Mouse (Mus musculus): ENCODE results near the gene Psmb3.
A peak's percentile ranks its signal among the peaks of the same experiment; 100 is the strongest.
"Not testable (repeated sequence)": the region's sequence is repeated elsewhere in the genome, so short reads cannot be mapped to it uniquely, and the experiment has no call there.

Gene Psmb3

DNA sequence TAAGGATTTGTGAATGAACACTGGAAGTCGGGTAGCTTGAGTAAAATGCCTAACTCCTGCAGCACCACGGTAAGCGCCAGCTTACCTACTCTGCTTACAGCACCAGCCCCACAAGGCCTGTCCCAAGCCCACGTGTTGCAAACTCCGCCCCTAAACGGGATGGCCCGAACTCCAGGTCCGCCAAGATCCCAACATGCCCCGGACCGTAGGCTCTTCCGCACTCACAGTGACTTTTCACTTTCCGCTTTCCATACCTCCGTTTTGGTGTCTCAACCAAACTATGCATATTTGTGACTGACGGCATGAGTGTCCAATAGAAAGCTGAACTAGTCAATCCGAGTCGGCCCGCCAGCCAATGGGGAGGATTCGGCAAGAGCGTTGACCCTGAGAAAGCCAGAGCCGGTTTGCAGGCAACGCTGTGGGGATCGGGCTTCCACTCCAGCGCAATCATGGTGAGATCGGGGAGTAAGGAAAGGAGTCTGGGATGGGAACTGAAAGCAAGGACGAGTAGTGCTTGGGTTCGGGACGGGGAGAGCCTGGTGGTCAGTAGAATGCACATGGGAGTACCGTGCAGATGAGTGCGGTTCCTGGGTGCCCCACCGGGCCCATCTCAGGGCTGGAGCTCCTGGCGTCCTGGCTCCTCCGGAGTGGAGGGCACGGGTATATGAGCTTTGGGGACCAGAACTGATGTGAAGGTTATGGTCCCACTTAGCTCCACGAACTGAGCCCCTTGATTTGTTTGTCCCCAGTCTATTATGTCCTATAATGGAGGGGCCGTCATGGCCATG lies at the start of gene Psmb3:
Gene Psmb3 (plus strand): TSS at position 361 of the 788 bp plus-strand sequence.
- peak; percentile 100 for DNase-seq

DNA sequence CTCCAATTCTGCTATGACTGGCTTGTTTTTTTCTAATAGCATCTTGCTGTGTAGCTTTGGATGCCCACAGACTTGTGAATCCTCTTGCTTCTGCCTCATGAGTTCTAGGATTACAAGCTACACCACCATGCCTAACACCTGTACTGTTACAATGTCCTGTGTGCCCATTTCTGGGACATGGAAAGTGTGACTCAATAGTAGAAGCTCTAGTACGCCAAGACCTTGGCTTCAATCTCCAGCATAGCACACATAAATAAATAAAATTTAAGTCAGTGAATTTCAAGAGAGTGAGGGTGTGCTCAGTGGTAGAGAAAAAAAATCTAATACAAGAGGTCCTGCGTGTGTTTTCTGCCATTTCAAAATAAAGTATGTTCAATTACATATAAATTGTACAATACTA lies 49.0 kb upstream of the Psmb3 start:
- DNase-seq = no peak

DNA sequence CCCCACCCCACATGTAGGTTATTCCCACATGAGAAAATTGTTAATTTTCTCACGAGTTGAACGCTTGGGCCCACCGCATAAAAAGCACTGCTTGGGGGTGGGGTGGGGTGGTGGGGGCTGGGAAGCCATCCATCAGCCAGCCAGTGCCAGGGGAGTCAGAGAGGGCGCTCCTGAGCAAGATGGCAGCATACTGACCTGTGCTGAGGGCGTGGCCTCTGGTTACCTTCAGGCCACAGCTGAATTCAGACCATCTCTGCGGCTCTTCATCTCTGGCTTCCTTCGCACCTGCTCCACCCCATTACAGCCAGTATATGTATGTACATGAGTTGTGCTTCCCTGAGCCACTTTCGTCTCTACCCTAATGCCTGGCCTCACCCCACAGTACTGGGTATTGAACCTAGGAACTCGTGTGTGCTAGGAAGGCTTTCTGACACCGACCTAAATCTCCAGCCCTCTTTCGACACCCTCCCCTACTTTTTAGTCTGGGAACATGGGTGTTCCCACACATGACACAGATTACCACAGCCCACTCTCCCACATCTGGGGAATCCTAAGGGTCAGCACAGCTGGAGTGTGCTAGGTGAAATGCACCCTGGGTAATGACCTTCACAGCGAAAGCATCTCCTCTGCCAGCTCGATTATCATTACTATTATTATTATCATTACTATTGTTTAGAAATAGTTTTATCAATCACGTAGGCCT lies 46.8 kb upstream of the Psmb3 start:
- DNase-seq = no peak

GRCm38 (mm10) chr11:97657184-97657945 lies 45.8 kb upstream of the Psmb3 start:
- DNase-seq = no peak

- DNase-seq = not testable (repeated sequence)
Observed at GRCm38 (mm10) chr11:97657967-97658366, 45.2 kb upstream of the Psmb3 start.

DNA sequence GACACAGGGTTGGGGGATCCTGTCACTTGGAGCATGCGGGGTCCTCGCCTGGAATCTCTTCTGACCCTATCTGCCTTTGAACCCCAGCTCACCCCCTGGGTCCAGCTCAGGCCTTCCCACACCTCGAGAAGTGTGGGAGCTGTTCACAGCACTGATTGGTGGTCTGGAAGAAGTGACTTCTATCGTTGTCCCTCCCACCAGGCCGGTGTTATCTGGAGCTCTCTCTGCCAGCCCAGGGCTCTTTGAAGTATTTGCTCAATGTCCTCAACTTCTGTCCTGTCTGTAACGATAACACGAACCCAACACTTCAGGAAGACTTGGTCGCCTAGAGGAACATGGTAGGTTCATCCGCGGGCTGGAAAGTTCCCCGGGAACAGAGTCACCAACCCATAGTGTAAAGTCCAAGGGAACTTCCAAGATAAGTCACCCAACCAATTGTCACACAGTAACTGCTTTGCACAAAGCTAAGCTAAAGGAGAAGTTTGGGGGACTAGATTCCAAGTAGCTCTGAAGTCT lies 44.4 kb upstream of the Psmb3 start:
- DNase-seq = no peak

DNA sequence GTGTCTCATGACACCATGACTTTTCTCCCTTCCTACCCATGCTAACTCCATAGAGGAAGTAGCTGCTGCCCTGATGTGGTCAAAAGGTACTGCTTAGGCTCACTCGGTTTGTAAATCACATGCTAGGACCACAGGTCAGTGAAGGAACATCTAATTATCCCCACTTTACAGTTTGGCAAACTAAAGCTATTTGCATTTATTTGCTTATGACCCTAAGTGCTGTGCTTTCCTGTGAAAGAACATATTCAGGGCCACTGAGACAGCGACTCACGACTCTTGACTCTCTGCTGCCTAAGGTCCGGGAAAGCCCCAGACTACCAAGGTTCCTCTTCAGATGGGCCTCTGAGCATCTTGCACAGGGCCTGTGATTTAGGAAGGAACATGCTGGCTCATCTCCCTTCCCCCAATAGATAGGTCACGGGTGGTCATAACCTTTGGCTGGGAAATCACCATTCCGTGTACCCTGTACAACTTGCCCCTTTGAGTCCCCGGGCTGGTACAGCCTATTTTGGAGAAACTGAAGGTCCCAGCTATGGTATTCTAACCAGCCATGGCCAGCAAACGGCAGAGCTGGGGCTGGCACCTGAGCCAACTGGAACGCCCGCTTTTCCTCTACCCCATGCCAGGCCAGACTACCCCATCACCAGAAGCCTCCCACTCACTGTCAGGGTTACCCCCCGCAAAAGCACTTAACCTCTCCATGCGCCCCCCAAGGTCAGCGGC lies 43.8 kb upstream of the Psmb3 start:
- no peak for DNase-seq

DNA sequence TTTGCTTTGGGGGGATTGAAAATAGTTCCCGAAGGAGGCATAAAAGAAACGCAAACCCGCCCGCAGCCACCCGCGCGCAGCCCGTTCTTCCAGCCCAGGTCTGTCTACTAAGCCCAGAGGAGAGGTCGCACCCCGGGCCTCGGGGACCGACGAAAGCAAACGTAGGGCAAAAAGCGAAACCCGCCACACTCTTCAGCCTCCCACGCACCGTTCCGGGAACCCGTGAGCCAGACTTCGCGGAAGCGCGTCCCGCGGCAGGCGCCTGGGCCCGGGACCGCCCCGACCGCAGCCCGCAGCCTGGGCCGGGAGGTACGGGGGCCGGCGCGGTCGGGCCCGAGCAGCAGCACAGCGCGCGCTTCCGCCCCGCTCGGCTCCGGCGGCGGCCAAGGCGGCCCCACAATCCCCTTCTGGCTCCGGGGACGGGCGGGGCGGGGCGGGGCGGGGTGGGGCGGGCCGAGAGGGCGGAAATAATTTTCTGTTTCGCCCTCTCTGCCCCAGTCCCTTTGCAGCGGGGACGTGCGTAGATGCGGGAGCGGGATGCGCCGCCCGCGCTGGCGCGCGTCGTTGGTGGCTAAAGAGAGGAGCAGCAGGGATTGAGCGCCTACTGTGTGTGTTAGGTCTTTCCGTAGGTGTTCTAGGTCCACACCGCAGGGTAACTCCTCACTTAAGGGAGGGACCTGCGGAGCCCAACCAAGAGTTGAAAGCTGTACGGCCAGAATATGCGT lies 43.0 kb upstream of the Psmb3 start:
- DNase-seq = peak; percentile 89

DNA sequence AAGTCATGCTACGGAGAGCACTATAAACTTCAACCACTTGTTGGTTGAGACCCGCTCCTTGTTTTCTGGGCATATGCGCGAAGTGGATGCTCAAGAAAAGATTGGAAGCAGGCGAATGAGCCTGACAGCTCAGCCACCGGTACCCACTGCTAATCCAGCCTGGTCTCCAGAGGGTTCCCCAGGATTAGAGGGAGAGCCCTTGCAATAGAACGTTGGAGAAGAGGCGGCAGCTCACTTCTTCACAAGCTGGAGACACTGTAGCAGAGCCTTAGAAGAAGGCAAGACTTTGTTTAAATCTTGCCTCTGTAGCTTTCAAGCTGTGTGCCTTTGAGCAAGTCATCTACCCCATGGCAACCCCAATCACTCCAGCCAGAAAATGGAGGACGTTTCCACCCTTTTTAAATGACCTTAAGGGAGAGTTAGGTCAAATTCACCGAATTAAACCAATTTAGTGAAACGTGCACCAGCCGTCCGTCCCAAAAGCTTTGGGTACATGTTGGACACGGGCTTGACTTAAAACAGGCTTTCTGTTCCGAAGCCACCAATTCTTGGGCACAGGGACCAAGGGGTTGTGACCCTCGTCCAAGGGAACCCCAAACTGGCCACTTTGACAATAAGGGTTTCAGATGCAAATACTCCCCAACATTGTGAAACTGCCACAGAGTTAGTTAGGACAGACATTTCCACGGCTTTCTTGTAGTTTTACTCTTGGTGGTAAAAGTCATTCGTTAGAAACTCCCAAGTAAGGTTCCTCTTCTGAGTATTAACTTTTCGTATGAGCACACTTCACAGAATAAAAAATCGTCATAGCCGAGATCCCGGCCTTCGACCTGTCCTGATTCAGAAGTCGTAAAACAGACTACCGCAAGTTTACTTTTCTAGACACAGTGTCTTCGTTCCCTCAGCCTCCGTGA lies 42.2 kb upstream of the Psmb3 start:
- no peak for DNase-seq

DNA sequence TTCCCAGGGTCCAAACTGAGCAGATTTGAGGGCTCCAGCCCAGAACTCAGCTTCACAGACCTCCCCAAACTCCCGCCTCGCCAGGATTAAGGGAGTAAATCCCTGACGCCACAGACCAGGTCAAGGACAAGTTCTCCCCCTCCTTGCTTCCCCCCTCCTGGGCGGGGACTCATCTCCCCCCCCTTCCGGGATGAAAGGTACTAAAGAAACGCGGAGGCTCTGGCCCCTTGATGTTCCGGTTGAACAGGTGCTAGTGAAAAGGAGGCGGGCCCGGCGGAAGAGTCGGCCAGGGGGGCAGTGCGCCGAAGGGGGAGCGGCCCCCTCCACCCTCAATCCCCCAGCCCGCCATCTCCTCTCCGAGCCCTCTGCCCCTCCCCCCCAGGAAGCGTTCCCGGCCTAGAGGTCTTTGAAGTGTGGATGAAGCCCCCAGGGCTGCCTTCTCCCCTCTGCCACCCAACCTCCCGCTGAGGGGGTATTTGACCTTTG lies 41.5 kb upstream of the Psmb3 start:
- peak; percentile 77 for DNase-seq

DNA sequence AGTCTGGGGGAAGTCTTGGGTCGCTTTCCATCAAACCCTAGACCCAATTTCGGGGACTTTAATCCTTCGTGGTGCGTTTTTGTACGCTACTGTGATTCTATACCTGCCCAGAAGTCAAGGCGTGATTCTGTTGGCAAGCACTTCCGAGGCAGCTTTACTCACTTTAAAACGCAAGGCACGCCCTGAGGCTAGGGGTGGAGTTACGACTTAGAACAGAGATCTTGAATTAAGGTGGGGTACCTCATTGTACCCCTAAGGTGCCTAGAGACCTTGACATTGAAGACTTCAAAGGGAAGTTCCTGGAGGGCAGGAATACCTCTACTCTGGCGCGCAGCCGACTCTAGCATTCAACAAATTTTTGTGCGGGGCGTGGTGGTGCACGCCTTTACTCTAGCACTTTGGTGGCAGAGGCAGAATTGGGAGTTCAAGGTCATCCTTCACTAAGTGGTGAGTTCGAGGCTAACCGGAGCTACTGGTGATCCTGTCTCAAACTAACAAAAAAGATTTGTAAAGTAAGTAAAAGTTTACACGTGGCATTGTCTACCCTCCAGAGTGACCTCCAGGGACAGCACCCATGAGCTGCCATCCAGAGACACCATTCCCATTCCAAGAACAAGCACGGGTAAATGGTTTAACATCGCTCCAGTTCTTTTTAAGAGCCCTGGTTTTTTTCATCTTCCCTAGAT lies 40.8 kb upstream of the Psmb3 start:
- no peak for DNase-seq

GRCm38 (mm10) chr11:97662893-97663527 lies 40.2 kb upstream of the Psmb3 start, which contains the start of gene Mllt6:
Gene Mllt6, plus strand, starts transcription at chr11:97663414.
- DNase-seq = peak; percentile 93

GRCm38 (mm10) chr11:97663528-97664338 lies 39.5 kb upstream of the Psmb3 start:
- peak; percentile 63 for DNase-seq

- DNase-seq = no peak
Observed at GRCm38 (mm10) chr11:97664339-97664665, 38.9 kb upstream of the Psmb3 start.

- DNase-seq = no peak
Observed at GRCm38 (mm10) chr11:97664771-97665240, 38.4 kb upstream of the Psmb3 start.

GRCm38 (mm10) chr11:97665431-97665830 lies 37.8 kb upstream of the Psmb3 start:
- DNase-seq = no peak

DNA sequence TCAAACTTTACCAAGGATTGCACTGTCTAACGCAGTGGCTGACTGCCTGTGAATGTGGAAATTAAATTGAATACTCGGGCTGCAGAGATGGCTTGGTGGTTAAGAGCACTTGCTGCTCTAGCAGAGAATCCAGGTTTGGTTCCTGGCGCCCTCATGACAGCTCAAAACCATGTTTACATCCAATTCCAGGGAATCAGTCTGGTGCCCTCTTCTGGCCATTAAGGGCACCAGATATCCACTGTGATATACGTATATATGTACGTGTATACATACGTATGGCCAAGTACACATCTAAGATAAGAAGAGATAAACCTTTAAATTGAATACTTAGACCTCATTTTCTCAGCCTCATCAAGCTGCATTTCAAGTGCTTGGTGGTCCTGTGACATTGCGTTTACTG lies 37.0 kb upstream of the Psmb3 start:
- no peak for DNase-seq

GRCm38 (mm10) chr11:97666794-97667193 lies 36.4 kb upstream of the Psmb3 start:
- no peak for DNase-seq

- no peak for DNase-seq
Observed at GRCm38 (mm10) chr11:97668160-97668559, 35.0 kb upstream of the Psmb3 start.

Data from retina, postnatal 1 day (tissue).